Mouse (Mus musculus): Measurements from ENCODE around the gene Taar9. TPM values are rescaled to one million over a fixed set of nuclear protein-coding genes. Genes with fewer than 3 reads are reported as not detected.
"Not testable (repeated sequence)": the region's sequence is repeated elsewhere in the genome, so short reads cannot be mapped to it uniquely, and the experiment has no call there.

Gene Taar9
- polyA plus RNA-seq (2015; fragmentation: Nextera tagmentation; extraction: Ambion mirVana): 0.13 TPM in 1 of 2 replicates, not detected in the other

GRCm38 (mm10) chr10:24109434-24109833 is at the start of gene Taar9:
Gene Taar9 (minus strand): TSS chr10:24109534.
- not testable (repeated sequence) for ATAC-seq (ENCODE audit: insufficient read depth, low FRiP score, low read depth)

GRCm38 (mm10) chr10:24158470-24159254 is 49.3 kb upstream of the Taar9 start:
- peaks cover 13% of the 10 kb centered on the region for H3K36me3 ChIP-seq
- H3K27me3 ChIP-seq (replicated peaks): no peaks in the 10 kb centered on the region
- H3K27ac ChIP-seq: no peak overlapping the region
- no peaks in the 10 kb centered on the region for H3K9me3 ChIP-seq
- no peak overlapping the region for H3K4me2 ChIP-seq
- 0 out of 2 replicates have a peak, but pooled peaks have one; percentile 22 for ATAC-seq (ENCODE audit: insufficient read depth, low FRiP score, low read depth)
- no peak overlapping the region for H3K9ac ChIP-seq
- no peak overlapping the region for H3K4me3 ChIP-seq (replicated peaks)
- 93% methylated on average over 12 of the region's 12 CpGs for WGBS
- no peaks in the 10 kb centered on the region for H3K4me1 ChIP-seq

More at GRCm38 (mm10) chr10:24109434-24109833, at the start of gene Taar9:
- not testable (repeated sequence) for H3K9ac ChIP-seq; H3K9me3 ChIP-seq; H3K4me3 ChIP-seq (replicated peaks); H3K27me3 ChIP-seq (replicated peaks); H3K27ac ChIP-seq; H3K4me1 ChIP-seq; H3K4me2 ChIP-seq; H3K36me3 ChIP-seq
- WGBS: 82% methylated on average over 8 of the region's 8 CpGs

- 0 out of 2 replicates have a peak, but pooled peaks cover 6% of the 10 kb centered on the region for H3K4me1 ChIP-seq
- H3K36me3 ChIP-seq: no peaks in the 10 kb centered on the region
- peak overlapping the region; percentile 83 for H3K4me3 ChIP-seq (replicated peaks)
- H3K4me2 ChIP-seq: peak overlapping the region; percentile 50
- H3K27ac ChIP-seq: no peak overlapping the region
- H3K9ac ChIP-seq: no peak overlapping the region
- no peak for ATAC-seq (ENCODE audit: insufficient read depth, low FRiP score, low read depth)
- no peaks in the 10 kb centered on the region for H3K9me3 ChIP-seq
- no peaks in the 10 kb centered on the region for H3K27me3 ChIP-seq (replicated peaks)
- WGBS: 41% methylated on average over 7 of the region's 7 CpGs
Observed at GRCm38 (mm10) chr10:24150086-24150485, 40.8 kb upstream of the Taar9 start.

- Histone ChIP-seq H3K27ac (peak within 1 kb of the TSS; percentile 72), H3K4me2 (peak within 1 kb of the TSS; percentile 50), H3K4me1 (0 out of 2 replicates have a peak, but pooled peaks cover 6% of the 10 kb centered on the region), H3K9ac (peak within 1 kb of the TSS; percentile 53), H3K27me3 (replicated peaks) (no peaks in the 10 kb centered on the region), H3K36me3 (no peaks in the 10 kb centered on the region), H3K4me3 (replicated peaks) (peak within 1 kb of the TSS; percentile 83), H3K9me3 (no peaks in the 10 kb centered on the region)
- under 1% methylated on average over 43 of the region's 45 CpGs for WGBS
- ATAC-seq (ENCODE audit: insufficient read depth, low FRiP score, low read depth): peak; percentile 96
Observed at GRCm38 (mm10) chr10:24149135-24149781, 39.9 kb upstream of the Taar9 start, which contains the start of gene Stx7. Gene Stx7 (plus strand): TSS chr10:24149302.

GRCm38 (mm10) chr10:24142735-24143134 is 33.4 kb upstream of the Taar9 start:
- ATAC-seq (ENCODE audit: insufficient read depth, low FRiP score, low read depth): no peak
- Histone ChIP-seq H3K36me3 (no peaks in the 10 kb centered on the region), H3K4me2 (no peak overlapping the region), H3K9ac (no peak overlapping the region), H3K27me3 (replicated peaks) (no peaks in the 10 kb centered on the region), H3K4me1 (no peaks in the 10 kb centered on the region), H3K27ac (no peak overlapping the region), H3K9me3 (no peaks in the 10 kb centered on the region), H3K4me3 (replicated peaks) (no peak overlapping the region)
- WGBS: 75% methylated on average over 3 of the region's 3 CpGs

GRCm38 (mm10) chr10:24138623-24139261 is 29.4 kb upstream of the Taar9 start:
- no peak overlapping the region for H3K9ac ChIP-seq
- no peak overlapping the region for H3K4me2 ChIP-seq
- H3K9me3 ChIP-seq: no peaks in the 10 kb centered on the region
- H3K4me3 ChIP-seq (replicated peaks): no peak overlapping the region
- no peak overlapping the region for H3K27ac ChIP-seq
- no peaks in the 10 kb centered on the region for H3K27me3 ChIP-seq (replicated peaks)
- 49% methylated on average over 2 of the region's 2 CpGs for WGBS
- H3K4me1 ChIP-seq: no peaks in the 10 kb centered on the region
- no peak for ATAC-seq (ENCODE audit: insufficient read depth, low FRiP score, low read depth)
- no peaks in the 10 kb centered on the region for H3K36me3 ChIP-seq

- Histone ChIP-seq H3K9ac (no peak overlapping the region), H3K4me1 (peaks cover 7% of the 10 kb centered on the region; the same call in 1 of the 2 replicates), H3K4me2 (no peak overlapping the region), H3K36me3 (no peaks in the 10 kb centered on the region), H3K27me3 (replicated peaks) (no peaks in the 10 kb centered on the region), H3K27ac (no peak overlapping the region), H3K4me3 (replicated peaks) (no peak overlapping the region), H3K9me3 (no peaks in the 10 kb centered on the region)
- ATAC-seq (ENCODE audit: insufficient read depth, low FRiP score, low read depth): no peak
- 40% methylated on average over 7 of the region's 7 CpGs for WGBS
Observed at GRCm38 (mm10) chr10:24134071-24134645, 24.8 kb upstream of the Taar9 start.

GRCm38 (mm10) chr10:24133132-24133531 is 23.8 kb upstream of the Taar9 start:
- Histone ChIP-seq H3K4me1 (peaks cover 7% of the 10 kb centered on the region; the same call in 1 of the 2 replicates), H3K9me3 (no peaks in the 10 kb centered on the region), H3K4me3 (replicated peaks) (no peak overlapping the region), H3K9ac (no peak overlapping the region), H3K36me3 (no peaks in the 10 kb centered on the region), H3K27ac (peak overlapping the region; percentile 77), H3K27me3 (replicated peaks) (no peaks in the 10 kb centered on the region), H3K4me2 (no peak overlapping the region)
- 30% methylated on average over 2 of the region's 2 CpGs for WGBS
- ATAC-seq (ENCODE audit: insufficient read depth, low FRiP score, low read depth): no peak

- H3K27me3 ChIP-seq (replicated peaks): no peaks in the 10 kb centered on the region
- ATAC-seq (ENCODE audit: insufficient read depth, low FRiP score, low read depth): peak; percentile 87
- H3K9me3 ChIP-seq: no peaks in the 10 kb centered on the region
- no peak overlapping the region for H3K4me3 ChIP-seq (replicated peaks)
- H3K9ac ChIP-seq: no peak overlapping the region
- whole genome bisulfite sequencing: 18% methylated on average over 5 of the region's 5 CpGs
- H3K27ac ChIP-seq: peak overlapping the region; percentile 77
- H3K36me3 ChIP-seq: no peaks in the 10 kb centered on the region
- peak overlapping the region; percentile 39 for H3K4me2 ChIP-seq
- H3K4me1 ChIP-seq: peaks cover 7% of the 10 kb centered on the region; the same call in 1 of the 2 replicates
Observed at GRCm38 (mm10) chr10:24132273-24132672, 22.9 kb upstream of the Taar9 start.

- Histone ChIP-seq H3K36me3 (no peaks in the 10 kb centered on the region), H3K9ac (no peak overlapping the region), H3K4me2 (peak overlapping the region; percentile 39), H3K4me1 (peaks cover 7% of the 10 kb centered on the region; the same call in 1 of the 2 replicates), H3K27ac (peak overlapping the region; percentile 77), H3K4me3 (replicated peaks) (0 out of 2 replicates have a peak overlapping the region, but pooled peaks have one; percentile 21), H3K9me3 (no peaks in the 10 kb centered on the region), H3K27me3 (replicated peaks) (no peaks in the 10 kb centered on the region)
- 24% methylated on average over 9 of the region's 9 CpGs for WGBS
- ATAC-seq (ENCODE audit: insufficient read depth, low FRiP score, low read depth): peak; percentile 77
Observed at GRCm38 (mm10) chr10:24131451-24132262, 22.3 kb upstream of the Taar9 start.
